Mouse (Mus musculus) liver, embryonic 14.5 days (tissue): ENCODE measurements around the gene Cep164. TPM values are rescaled to one million over a fixed set of nuclear protein-coding genes. Genes with fewer than 3 reads are reported as not detected.

Experiments
- ATAC-seq: fragments of 200-750 bp; cut with Nextera tagmentation; 2 replicates; pipeline ENCODE4 v1.8.0; 2017; ENCODE audit warnings: moderate number of reproducible peaks, mild to moderate bottlenecking, moderate library complexity; ENCODE audit not compliant: insufficient read depth
- DNase-seq, 3 experiments: peaks; one replicate each; pipeline ENCODE4 v3.0.0-alpha.2; 2012 to 2013; ENCODE audit warnings: low read depth in 3 of 3, low spot score in 3 of 3
- H3K27ac ChIP-seq: fragments of 300-500 bp; sonication (generic); 2 replicates; pipeline ENCODE4 v1.5.1; 2014; ENCODE audit warnings: moderate library complexity, mild to moderate bottlenecking, control low read depth, inconsistent platforms
- H3K27me3 ChIP-seq: fragments of 300-500 bp; sonication (generic); 2 replicates; pipeline ENCODE4 v1.6.1; 2014; ENCODE audit warnings: mild to moderate bottlenecking, low read length, moderate library complexity; ENCODE audit not compliant: control insufficient read depth, insufficient read depth
- H3K36me3 ChIP-seq: fragments of 300-500 bp; sonication (generic); replicated peaks from 2 replicates; pipeline ENCODE4 v1.6.1; 2014; ENCODE audit warnings: low read depth; ENCODE audit not compliant: control insufficient read depth, insufficient read depth
- H3K4me1 ChIP-seq, 2 experiments: fragments of 200-500 bp in 1 of 2; fragments of 300-500 bp in 1 of 2; sonication (generic) in 1 of 2; replicated peaks; 2 replicates each; pipeline ENCODE4 v1.6.1; 2012 to 2014; ENCODE audit warnings: antibody characterized with exemption in 1 of 2, inconsistent platforms in 1 of 2, low read length in 1 of 2; ENCODE audit not compliant: control insufficient read depth in 2 of 2, insufficient read depth in 2 of 2
- H3K4me2 ChIP-seq: fragments of 300-500 bp; sonication (generic); 2 replicates; pipeline ENCODE4 v1.6.1; 2014; ENCODE audit warnings: low read depth, mild to moderate bottlenecking, control low read depth, moderate library complexity
- H3K4me3 ChIP-seq, 2 experiments: fragments of 200-500 bp in 1 of 2; fragments of 300-500 bp in 1 of 2; sonication (generic) in 1 of 2; 2 replicates each; pipeline ENCODE4 v1.5.1; 2012 to 2014; ENCODE audit warnings: low read depth in 2 of 2, low read length in 2 of 2, mild to moderate bottlenecking in 2 of 2, control low read depth in 1 of 2, inconsistent platforms in 1 of 2, moderate library complexity in 1 of 2; ENCODE audit not compliant: insufficient read depth in 1 of 2
- H3K9ac ChIP-seq: fragments of 300-500 bp; sonication (generic); replicated peaks from 2 replicates; pipeline ENCODE4 v1.6.1; 2014; ENCODE audit warnings: mild to moderate bottlenecking, control low read depth, moderate library complexity
- H3K9me3 ChIP-seq: fragments of 300-500 bp; sonication (generic); 2 replicates; pipeline ENCODE4 v1.6.1; 2016; ENCODE audit warnings: low read length, mixed read lengths; ENCODE audit not compliant: control insufficient read depth
- CTCF ChIP-seq: IDR thresholded peaks from 2 replicates; pipeline ENCODE4 v1.5.1; 2016; ENCODE audit warnings: antibody characterized with exemption, low read depth, control low read depth
- EP300 ChIP-seq: IDR thresholded peaks from 2 replicates; pipeline ENCODE4 v1.6.1; 2016; ENCODE audit warnings: antibody characterized with exemption, low read depth
- WGBS: fragments of 180-500 bp; shearing (Covaris S2); extraction: QIAGEN DNeasy Blood & Tissue Kit; methylation state at CpG from one replicate; pipeline ENCODE4 v1.1.7; 2014; ENCODE audit not compliant: insufficient replicate concordance; 5-methylcytosine and 5-hydroxymethylcytosine counted together
- polyA plus RNA-seq, 2 experiments: library from polyadenylated mRNA; depleted of rRNA in 1 of 2; stranded (reverse) in 1 of 2; unstranded in 1 of 2; fragments of >200 nt; fragmentation: Nextera tagmentation in 1 of 2; extraction: Ambion mirVana in 1 of 2; gene quantifications; 2 replicates each; pipeline versions ENCODE4 v1.2.1 to v1.2.3; 2012 to 2014

Gene Cep164
- polyA plus RNA-seq, 2 experiments, result 3.7 to 5.7 TPM

- DNase-seq (no peak), ATAC-seq (peak; percentile 35; the same call in 1 of the 2 replicates)
- peaks cover 0 to 15% of the 10 kb centered on the region in 2 experiments; a peak in 3 of 4 replicates for H3K4me1 ChIP-seq
- WGBS, result 19% methylated on average over 17 of the region's 17 CpGs
- peak overlapping the region; percentile 36 for H3K9ac ChIP-seq
- peaks cover 12% of the 10 kb centered on the region for H3K27me3 ChIP-seq
- peak overlapping the region; percentile 56 to 61 for H3K4me3 ChIP-seq
- H3K36me3 ChIP-seq, result no peaks in the 10 kb centered on the region
- no peaks in the 10 kb centered on the region for H3K9me3 ChIP-seq
- peak overlapping the region; percentile 48 for H3K4me2 ChIP-seq
- H3K27ac ChIP-seq, result no peak overlapping the region
- no peak for TF ChIP-seq CTCF
- TF ChIP-seq EP300, result no peak
Observed at GRCm38 (mm10) chr9:45839139-45839981, 10.9 kb upstream of the Cep164 start.

GRCm38 (mm10) chr9:45838434-45839138 lies 10.1 kb upstream of the Cep164 start, which contains the start of gene Bace1:
TSS of gene Bace1 (plus strand) at chr9:45838580.
- no peak for TF ChIP-seq EP300
- 0 out of 2 replicates have a peak, but pooled peaks have one; percentile 9 for TF ChIP-seq CTCF
- H3K27ac ChIP-seq, result no peak within 1 kb of the TSS
- no peaks in the 10 kb centered on the region for H3K9me3 ChIP-seq
- H3K4me1 ChIP-seq, result peaks cover 0 to 15% of the 10 kb centered on the region in 2 experiments; a peak in 3 of 4 replicates
- H3K4me2 ChIP-seq, result peak within 1 kb of the TSS; percentile 48
- H3K27me3 ChIP-seq, result peaks cover 12% of the 10 kb centered on the region
- H3K36me3 ChIP-seq, result no peaks in the 10 kb centered on the region
- DNase-seq, result no peak
- ATAC-seq, result peak; percentile 42
- WGBS, result 1% methylated on average over 40 of the region's 40 CpGs
- peak within 1 kb of the TSS; percentile 56 to 61 for H3K4me3 ChIP-seq
- H3K9ac ChIP-seq, result peak within 1 kb of the TSS; percentile 36

- H3K27ac ChIP-seq, result no peak overlapping the region
- H3K4me3 ChIP-seq, result peak overlapping the region in 1 of 2 experiments; percentile 61; a peak in 2 of 4 replicates
- peaks cover 12% of the 10 kb centered on the region for H3K27me3 ChIP-seq
- ATAC-seq (no peak), DNase-seq (no peak)
- H3K36me3 ChIP-seq, result no peaks in the 10 kb centered on the region
- H3K4me2 ChIP-seq, result peak overlapping the region; percentile 48
- H3K4me1 ChIP-seq, result peaks cover 0 to 15% of the 10 kb centered on the region in 2 experiments; a peak in 3 of 4 replicates
- no peaks in the 10 kb centered on the region for H3K9me3 ChIP-seq
- no peak for TF ChIP-seq EP300
- TF ChIP-seq CTCF, result no peak
- 23% methylated on average over 4 of the region's 4 CpGs for WGBS
- H3K9ac ChIP-seq, result no peak overlapping the region
Observed at GRCm38 (mm10) chr9:45838069-45838433, 9.6 kb upstream of the Cep164 start.

GRCm38 (mm10) chr9:45833461-45833860 lies 5.0 kb upstream of the Cep164 start:
- 62% methylated on average over 2 of the region's 2 CpGs for WGBS

More at GRCm38 (mm10) chr9:45833461-45833860, 5.0 kb upstream of the Cep164 start:
- DNase-seq (no peak), ATAC-seq (no peak)
- H3K36me3 ChIP-seq, result no peaks in the 10 kb centered on the region
- H3K9me3 ChIP-seq, result no peaks in the 10 kb centered on the region
- H3K4me1 ChIP-seq, result no peaks in the 10 kb centered on the region; a peak in 1 of 4 replicates
- TF ChIP-seq CTCF (no peak), EP300 (no peak)
- H3K4me3 ChIP-seq, result no peak overlapping the region
- no peak overlapping the region for H3K9ac ChIP-seq
- peaks cover 2% of the 10 kb centered on the region; the same call in 1 of the 2 replicates for H3K27me3 ChIP-seq
- H3K4me2 ChIP-seq, result no peak overlapping the region
- H3K27ac ChIP-seq, result no peak overlapping the region
